Mouse (Mus musculus): Measurements from ENCODE around the gene Adamts6.

Adamts6 gene

DNA sequence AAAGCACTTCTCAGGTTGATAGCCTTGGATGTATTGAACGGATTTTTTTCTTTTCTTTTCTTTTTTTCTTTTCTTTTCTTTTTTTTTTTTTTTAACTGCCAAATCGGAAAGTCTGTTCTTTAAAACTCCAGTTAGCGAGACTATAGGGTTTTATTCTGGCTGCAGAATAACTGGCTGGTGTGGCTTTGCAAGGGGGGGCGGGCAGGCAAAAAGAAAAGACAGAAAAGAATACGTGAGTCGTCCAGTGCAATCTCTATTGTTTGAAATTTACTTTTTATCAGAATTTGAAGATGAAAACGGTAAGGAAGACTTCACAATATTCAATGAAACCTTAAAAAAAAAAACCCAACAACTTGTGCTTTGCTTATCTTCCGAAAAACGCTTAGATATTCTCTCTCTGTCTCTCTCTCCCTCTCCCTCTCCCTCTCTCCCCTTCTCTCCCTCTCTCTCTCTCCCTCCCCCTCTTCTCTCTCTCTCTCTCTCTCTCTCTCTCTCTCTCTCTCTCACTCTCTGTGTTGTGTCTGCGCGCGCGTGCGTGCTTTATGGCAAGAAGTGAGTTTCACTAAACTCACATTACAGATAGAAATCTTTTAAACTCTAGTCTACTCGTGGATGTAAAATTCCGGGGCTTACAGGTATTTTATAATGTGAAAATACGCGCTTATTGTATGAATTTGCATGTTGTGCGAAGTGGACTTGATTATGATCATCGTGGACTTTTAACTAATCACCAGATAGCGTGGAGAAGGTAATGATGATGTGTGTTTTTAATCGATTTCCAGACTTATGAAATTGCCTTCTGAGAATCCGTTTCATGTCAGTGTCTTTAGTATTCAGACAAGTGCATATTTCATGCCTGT, at the start of gene Adamts6:
Gene Adamts6 (plus strand): TSS at position 470 of the 860 bp plus-strand sequence.
- no peak for DNase-seq (ENCODE audit: low spot score in 2 of 2)

DNA sequence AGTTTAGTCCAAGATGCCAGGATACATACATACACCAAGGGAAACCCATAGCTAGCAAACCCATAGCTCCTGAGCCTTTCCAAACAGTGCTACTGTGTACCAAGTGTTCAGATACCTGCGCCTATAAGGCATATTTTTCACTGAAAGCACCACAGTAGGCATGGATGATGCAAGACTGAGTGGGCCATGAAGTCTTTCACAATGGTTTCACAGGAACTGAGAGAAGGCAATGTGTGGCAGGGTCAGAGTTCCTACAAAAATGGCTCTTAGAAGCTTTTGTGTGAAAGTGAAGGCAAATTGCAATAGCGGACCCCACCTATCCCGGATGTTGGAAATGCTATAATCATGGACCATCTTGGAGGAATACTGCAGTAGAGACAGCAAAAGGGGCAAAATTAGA, 28.6 kb upstream of the Adamts6 start:
- DNase-seq (ENCODE audit: low spot score in 2 of 2), result no peak

DNA sequence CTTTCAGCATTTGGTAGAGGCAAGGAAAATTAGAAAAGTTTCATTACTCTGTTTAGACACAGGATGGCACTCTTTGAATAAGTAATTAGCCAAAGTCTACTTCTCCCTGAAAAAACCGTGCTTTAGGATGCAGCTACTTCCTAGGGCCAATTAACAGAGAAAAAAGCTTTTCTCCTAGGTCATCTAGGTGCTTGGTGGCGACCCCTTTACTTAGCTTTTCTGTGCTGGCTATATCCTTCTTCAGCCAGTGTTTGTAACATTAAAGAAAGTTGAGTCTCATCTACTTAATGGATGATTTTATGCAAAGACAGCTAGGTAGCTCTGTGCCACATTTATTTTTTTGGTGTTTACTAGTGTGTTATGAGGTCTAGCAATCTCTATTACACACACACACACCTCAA, 2.6 kb upstream of the Adamts6 start:
- DNase-seq (ENCODE audit: low spot score in 2 of 2), result no peak

GRCm38 (mm10) chr13:104285737-104286311, 1.8 kb upstream of the Adamts6 start:
- no peak for DNase-seq (ENCODE audit: low spot score in 2 of 2)

- DNase-seq (ENCODE audit: low spot score in 2 of 2), result no peak
Measured at GRCm38 (mm10) chr13:104286336-104286735, 1.3 kb upstream of the Adamts6 start.

DNA sequence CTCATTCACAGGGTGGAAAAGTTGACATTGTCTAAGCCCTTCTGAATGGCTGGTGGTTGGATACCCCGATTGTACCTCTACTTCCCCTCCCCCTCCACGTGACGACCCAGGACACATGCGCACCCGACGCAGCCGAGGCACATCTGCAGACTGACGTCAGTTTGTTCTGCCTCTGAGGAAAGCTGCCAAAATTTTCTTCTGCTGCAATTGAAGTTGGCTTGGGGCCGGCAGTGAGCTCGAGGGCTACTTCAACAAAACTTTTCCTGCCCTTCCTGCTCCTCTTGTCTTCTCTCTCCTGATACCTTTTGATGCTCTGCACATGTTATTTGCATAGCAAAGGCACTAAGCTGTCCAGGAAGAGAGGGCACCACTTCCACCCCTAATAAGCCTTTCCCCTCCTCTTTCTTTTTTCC, 732 bp upstream of the Adamts6 start:
- peak; percentile 75 to 84 for DNase-seq (ENCODE audit: low spot score in 2 of 2)

- no peak for DNase-seq (ENCODE audit: low spot score in 2 of 2)
Measured at GRCm38 (mm10) chr13:104288226-104288859, 708 bp downstream of the Adamts6 start.

GRCm38 (mm10) chr13:104289176-104289575, 1.5 kb downstream of the Adamts6 start:
- no peak for DNase-seq (ENCODE audit: low spot score in 2 of 2)

DNA sequence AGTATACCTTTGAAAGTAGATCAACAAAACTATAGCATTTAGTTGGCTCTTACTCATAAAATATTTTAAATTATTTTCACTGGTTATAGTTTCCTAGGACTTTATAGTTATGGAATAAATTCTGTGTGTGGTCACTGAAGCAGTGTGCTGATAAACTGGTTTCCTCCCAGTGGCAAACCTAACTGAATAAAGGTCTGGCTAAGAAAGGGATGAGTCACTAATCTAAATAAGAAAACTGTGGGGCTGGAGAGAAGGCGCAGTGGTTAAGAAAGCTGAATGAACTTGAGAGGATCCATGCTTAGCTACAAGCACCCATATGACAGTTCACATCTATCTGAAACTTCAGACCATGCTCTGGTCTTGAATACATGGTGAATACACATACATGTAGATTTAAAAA, 7.8 kb downstream of the Adamts6 start:
- no peak for DNase-seq (ENCODE audit: low spot score in 2 of 2)

GRCm38 (mm10) chr13:104329336-104329735, 41.7 kb downstream of the Adamts6 start:
- DNase-seq (ENCODE audit: low spot score in 2 of 2), result no peak

DNA sequence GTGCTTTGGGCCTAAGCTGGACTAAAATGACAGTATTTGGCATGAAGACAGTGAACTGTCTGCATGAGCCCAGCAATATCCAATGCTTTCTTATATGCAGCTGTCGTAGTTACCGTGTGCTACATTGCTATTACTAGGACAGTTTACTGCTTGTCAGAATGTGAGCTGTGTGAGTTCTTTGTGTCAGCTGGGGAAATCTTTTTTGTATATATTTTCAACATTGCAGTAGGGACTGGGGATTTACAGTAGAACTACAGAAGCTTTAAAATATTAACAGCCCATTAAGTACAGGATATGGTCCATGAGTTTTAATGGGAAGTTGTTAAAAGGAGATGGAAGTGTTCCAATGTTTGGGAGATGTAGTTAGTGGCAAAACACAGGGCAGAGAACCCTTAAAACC, 42.1 kb downstream of the Adamts6 start:
- no peak for DNase-seq (ENCODE audit: low spot score in 2 of 2)

DNA sequence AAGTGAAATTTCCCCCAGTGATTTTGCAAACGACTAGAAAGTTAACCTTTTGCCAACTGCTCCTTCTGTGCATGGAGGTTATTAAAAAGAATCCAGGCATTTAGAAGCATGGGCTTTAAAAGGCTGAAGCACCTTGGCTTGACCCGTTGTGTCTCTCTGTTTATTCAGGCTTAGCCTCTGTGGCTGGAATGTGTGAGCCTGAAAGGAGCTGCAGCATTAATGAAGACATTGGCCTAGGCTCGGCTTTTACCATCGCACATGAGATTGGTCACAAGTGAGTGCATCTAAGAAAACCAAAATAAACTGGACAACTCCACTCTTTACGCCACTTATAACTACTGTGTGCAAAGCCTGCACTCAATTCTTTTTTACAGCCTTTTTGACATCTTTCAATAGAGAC, 65.0 kb downstream of the Adamts6 start:
- no peak for DNase-seq (ENCODE audit: low spot score in 2 of 2)

DNA sequence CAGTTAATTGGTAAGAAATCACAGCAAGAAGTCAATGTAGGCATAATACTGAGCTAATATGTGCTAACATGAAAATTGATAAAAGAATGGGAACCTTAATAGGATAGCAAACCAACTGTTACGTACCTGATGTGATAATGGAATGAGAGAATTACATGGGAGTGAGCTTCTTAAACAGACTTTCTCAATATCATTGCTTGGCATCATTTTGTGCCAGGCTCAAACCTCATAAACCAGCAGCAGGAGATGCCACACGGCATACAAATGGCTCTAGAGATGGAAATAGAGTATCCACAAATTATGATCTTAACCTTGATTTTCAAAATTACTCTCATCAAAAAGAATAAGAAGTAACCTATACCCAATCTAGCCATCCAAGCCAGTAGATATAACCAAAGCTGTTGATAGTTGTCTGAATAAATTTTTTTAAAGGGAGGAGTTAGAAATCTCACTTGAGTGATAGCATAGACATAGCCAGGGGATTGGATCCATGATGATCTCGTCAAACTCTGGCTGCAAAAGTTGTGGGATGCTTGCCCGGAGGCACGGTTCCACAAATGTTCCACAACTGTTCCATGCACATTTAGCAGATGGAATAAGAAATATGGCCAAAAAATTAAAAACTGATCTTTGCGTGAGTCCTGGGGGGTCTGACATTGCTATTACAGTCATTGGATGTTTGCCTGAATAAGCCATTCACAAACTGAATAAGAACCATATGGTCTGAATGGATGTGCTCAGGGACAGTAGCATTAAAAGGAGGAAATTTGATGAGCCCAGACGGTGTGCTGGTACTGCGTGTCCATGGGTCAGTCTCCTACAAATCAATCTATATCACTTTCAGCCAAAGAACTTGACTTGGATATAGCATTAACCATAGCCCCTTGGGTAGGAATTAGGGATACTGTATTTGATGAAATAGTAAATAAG, 106.1 kb downstream of the Adamts6 start:
- DNase-seq (ENCODE audit: low spot score in 2 of 2), result no peak

GRCm38 (mm10) chr13:104397814-104398213, 110.2 kb downstream of the Adamts6 start:
- no peak for DNase-seq (ENCODE audit: low spot score in 2 of 2)

- DNase-seq (ENCODE audit: low spot score in 2 of 2), result no peak
Measured at GRCm38 (mm10) chr13:104432734-104433133, 145.1 kb downstream of the Adamts6 start.

DNA sequence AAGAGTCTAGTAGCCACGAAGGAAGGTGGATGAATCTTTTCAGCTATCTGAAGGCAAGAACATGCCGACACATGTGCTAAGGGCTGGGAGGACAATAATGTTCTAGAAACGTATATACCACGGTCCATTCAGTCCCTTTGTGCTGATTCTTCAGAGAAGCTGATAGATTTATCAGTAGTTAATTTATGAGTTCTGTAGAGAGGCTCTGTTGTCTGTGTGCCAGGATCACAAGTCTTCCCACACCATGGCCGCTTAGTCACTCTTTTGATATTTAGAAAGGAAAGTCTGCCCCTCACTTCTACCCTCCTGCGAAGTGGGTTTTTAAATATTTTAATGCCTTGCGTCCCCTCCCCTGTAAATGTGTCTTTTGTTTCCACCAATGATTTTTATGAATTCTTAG, 154.9 kb downstream of the Adamts6 start:
- DNase-seq (ENCODE audit: low spot score in 2 of 2), result no peak

- DNase-seq (ENCODE audit: low spot score in 2 of 2), result no peak
Measured at GRCm38 (mm10) chr13:104445437-104445836, 157.8 kb downstream of the Adamts6 start.

- DNase-seq (ENCODE audit: low spot score in 2 of 2), result no peak
Measured at GRCm38 (mm10) chr13:104446974-104447373, 159.3 kb downstream of the Adamts6 start.

DNA sequence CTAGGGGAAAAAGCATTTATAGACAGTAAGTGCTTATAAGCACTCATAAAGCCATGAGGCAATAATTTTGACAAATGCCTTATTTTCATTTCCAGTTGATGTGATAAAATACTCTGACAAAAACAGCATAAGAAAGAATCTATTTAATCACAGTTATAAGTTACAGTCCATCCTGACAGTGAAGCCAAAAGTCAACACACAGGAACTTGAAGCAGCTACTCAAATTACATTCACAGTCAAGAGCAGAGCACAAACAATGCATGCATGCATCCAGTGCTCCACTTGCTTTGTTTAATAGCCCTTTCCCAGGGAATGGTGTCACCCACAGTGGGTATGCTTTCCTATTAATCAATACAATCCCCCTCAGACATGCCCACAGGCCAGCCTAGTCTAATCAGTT, 159.8 kb downstream of the Adamts6 start:
- DNase-seq (ENCODE audit: low spot score in 2 of 2), result no peak

DNA sequence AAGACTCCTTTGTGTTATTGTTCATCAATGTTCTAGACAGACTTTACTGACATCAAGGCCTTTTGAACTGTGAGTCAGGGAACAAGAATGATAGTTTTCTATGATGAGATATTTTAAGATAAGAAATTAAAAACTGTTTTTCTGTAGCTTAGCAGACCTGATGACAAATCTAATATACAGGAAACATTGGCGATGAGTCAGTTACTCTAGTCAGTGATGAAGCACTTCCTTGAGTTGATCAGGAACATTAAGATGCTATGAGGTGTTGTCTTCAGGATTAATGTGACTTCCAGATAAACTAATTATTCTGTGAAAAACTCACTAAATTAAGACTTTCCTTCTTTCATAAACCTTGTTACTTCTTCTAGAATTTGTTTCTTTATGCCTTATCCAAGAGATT, 160.7 kb downstream of the Adamts6 start:
- no peak for DNase-seq (ENCODE audit: low spot score in 2 of 2)

GRCm38 (mm10) chr13:104453271-104453974, 165.8 kb downstream of the Adamts6 start:
- no peak for DNase-seq (ENCODE audit: low spot score in 2 of 2)

All from spleen, postnatal 4 days (tissue).